Mouse (Mus musculus) limb, embryonic 12.5 days (tissue): ENCODE measurements around the gene Mia. TPM values are rescaled to one million over a fixed set of nuclear protein-coding genes. Genes with fewer than 3 reads are reported as not detected.

ENCODE experiments used
- ATAC-seq: fragments of 200-750 bp; cut with Nextera tagmentation; 2 replicates; pipeline ENCODE4 v1.8.0; 2017; ENCODE audit warnings: low read depth, moderate TSS enrichment; ENCODE audit not compliant: insufficient number of reproducible peaks, insufficient read depth, low FRiP score, low TSS enrichment
- H3K27ac ChIP-seq: fragments of 300-500 bp; sonication (generic); 2 replicates; pipeline ENCODE4 v1.5.1; 2016; ENCODE audit warnings: mild to moderate bottlenecking, moderate library complexity
- H3K27me3 ChIP-seq: fragments of 300-500 bp; sonication (generic); 2 replicates; pipeline ENCODE4 v1.6.1; 2016; ENCODE audit warnings: mild to moderate bottlenecking, moderate library complexity
- H3K36me3 ChIP-seq: fragments of 300-500 bp; sonication (generic); 2 replicates; pipeline ENCODE4 v1.6.1; 2016; ENCODE audit warnings: mild to moderate bottlenecking, moderate library complexity
- H3K4me1 ChIP-seq: fragments of 300-500 bp; sonication (generic); replicated peaks from 2 replicates; pipeline ENCODE4 v1.6.1; 2016
- H3K4me2 ChIP-seq: fragments of 300-500 bp; sonication (generic); 2 replicates; pipeline ENCODE4 v1.6.1; 2016; ENCODE audit warnings: mild to moderate bottlenecking, moderate library complexity
- H3K4me3 ChIP-seq: fragments of 300-500 bp; sonication (generic); replicated peaks from 2 replicates; pipeline ENCODE4 v1.5.1; 2016; ENCODE audit warnings: mild to moderate bottlenecking
- H3K9ac ChIP-seq: fragments of 300-500 bp; sonication (generic); replicated peaks from 2 replicates; pipeline ENCODE4 v1.6.1; 2016; ENCODE audit warnings: mild to moderate bottlenecking, moderate library complexity
- H3K9me3 ChIP-seq: fragments of 300-500 bp; sonication (generic); 2 replicates; pipeline ENCODE4 v1.6.1; 2016; ENCODE audit warnings: mild to moderate bottlenecking, moderate library complexity
- WGBS: fragments of 180-500 bp; shearing (Covaris S2); methylation state at CpG from one replicate; pipeline ENCODE4 v1.1.7; 2016; 5-methylcytosine and 5-hydroxymethylcytosine counted together
- polyA plus RNA-seq: library from polyadenylated mRNA; unstranded; fragments of >200 nt; fragmentation: Nextera tagmentation; extraction: Ambion mirVana; gene quantifications from 2 replicates; pipeline ENCODE4 v1.2.1, GENCODE M21; 2016

Gene Mia
- polyA plus RNA-seq, 1 experiment from 2014 or later: 23.8 TPM

DNA sequence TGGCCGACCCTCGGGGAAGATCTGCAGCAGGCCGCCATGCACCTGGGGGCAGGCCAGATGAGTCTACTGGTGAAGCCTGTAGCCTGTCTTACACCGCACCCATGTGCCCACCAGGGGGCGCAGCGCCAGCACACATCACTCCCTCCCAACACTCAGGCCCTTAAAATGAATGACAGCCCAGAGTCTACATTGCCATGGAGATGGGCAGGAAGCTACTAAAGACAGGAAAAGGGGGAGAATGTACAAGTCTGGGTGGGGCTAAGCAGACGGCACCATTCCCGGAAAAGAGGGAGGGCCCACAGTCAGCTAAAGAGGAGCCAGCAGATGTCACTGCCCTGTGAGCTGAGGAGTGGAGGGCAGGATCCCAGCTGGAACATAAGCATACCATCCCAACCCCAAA, 21.1 kb downstream of the Mia start:
- Histone ChIP-seq H3K4me2 (no peak overlapping the region), H3K9me3 (no peaks in the 10 kb centered on the region), H3K27me3 (no peaks in the 10 kb centered on the region), H3K9ac (no peak overlapping the region), H3K4me3 (no peak overlapping the region), H3K36me3 (peaks cover 79% of the 10 kb centered on the region), H3K4me1 (peaks cover 36% of the 10 kb centered on the region), H3K27ac (no peak overlapping the region)
- WGBS: 21% methylated on average over 8 of the region's 8 CpGs
- peak; percentile 80 for ATAC-seq

DNA sequence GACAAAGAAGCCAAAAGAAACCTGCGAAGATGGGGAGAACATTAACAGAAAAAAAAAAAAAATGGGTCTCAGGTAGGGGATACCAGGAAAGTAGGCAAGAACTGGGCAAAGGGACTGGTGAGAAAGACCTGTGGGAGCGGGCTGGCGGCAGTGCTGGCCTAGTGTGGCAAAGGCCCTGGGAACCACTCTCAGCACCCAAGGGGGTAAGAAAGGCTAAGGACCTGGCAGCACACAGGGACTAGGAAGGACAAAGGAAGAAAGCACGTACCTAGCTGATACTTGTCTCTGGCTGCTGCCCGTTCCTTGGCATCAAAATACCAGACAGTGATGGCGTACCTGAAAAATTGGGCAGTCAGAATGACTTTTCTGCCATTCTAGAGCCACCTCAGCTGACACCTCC, 21.7 kb downstream of the Mia start:
- Histone ChIP-seq H3K4me2 (no peak overlapping the region), H3K9me3 (no peaks in the 10 kb centered on the region), H3K36me3 (peaks cover 72% of the 10 kb centered on the region), H3K4me3 (no peak overlapping the region), H3K9ac (no peak overlapping the region), H3K27me3 (no peaks in the 10 kb centered on the region), H3K4me1 (peaks cover 29% of the 10 kb centered on the region), H3K27ac (no peak overlapping the region)
- no peak for ATAC-seq
- 95% methylated on average over 6 of the region's 6 CpGs for WGBS

DNA sequence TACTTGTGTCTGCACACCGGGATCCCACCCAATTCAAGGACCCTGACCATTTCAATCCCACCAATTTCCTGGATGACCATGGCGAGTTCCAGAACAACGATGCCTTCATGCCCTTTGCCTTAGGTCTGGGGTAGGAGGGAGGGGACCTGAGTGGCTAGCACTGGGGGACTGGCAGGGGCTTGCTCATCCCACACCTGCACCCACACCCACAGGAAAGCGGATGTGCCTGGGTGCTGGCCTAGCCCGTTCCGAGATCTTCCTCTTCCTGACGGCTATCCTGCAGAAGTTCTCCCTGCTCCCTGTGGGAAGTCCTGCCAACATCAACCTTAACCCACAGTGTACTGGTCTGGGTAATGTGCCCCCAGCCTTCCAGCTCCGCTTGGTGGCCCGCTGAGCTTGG, 22.8 kb downstream of the Mia start:
- Histone ChIP-seq H3K4me3 (no peak overlapping the region), H3K27ac (no peak overlapping the region), H3K4me2 (no peak overlapping the region), H3K27me3 (no peaks in the 10 kb centered on the region), H3K4me1 (peaks cover 20% of the 10 kb centered on the region), H3K9me3 (no peaks in the 10 kb centered on the region), H3K9ac (no peak overlapping the region), H3K36me3 (peaks cover 62% of the 10 kb centered on the region)
- no peak for ATAC-seq
- WGBS: 95% methylated on average over 9 of the region's 9 CpGs

DNA sequence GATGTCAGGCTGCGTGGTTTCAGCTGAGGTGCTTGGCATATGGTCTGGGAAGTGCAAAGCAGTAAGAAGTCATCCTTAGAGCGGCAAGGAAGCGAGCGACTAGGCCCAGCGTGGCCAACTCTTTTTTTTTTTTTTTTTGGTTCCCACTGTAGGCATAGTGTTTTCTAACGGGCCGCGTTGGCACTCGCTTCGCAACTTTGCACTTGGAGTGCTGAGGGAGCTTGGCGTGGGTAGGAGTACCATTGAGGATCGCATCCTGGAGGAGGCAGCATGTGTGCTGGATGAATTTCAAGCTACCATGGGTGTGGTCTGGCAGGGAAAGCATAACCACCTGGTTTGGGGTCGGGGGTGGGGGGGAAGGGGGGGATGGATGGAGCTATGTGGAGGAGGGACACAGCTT, 25.0 kb downstream of the Mia start:
- H3K4me1 ChIP-seq: peaks cover 9% of the 10 kb centered on the region; the same call in 1 of the 2 replicates
- no peak for ATAC-seq

DNA sequence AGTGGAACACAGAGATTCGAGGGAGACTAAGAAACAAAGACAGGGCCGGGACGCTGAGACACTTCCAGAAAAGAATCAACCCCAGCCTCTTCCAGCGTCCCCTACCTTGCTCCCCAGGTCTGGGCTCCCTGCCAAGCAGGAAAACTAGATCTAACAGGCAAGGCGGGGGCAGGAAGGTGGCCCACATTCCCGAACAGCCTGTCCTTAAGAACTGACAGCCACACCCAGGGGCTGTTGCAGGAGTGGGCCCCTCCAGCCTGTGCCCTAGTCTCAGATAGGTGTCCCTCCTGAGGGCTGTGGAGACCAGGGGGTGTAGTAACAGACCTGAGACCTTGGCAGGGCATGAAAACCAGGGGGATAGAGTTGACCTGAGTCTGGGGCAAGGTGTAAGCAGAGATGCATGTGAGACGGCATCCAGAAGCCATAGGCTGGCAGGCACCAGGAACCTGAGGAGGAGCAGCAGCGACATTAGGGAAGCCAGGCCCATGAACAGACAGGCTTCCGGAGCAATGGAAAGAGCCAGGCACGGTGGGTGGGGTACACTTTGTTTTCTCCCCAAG, 27.7 kb downstream of the Mia start, which contains the start of gene Cyp2t4:
Gene Cyp2t4, plus strand, starts transcription at position 510 of the 560 bp plus-strand sequence.
- Histone ChIP-seq H3K9ac (no peak within 1 kb of the TSS), H3K9me3 (no peaks in the 10 kb centered on the region), H3K27me3 (no peaks in the 10 kb centered on the region), H3K4me1 (0 out of 2 replicates have a peak, but pooled peaks cover 3% of the 10 kb centered on the region), H3K36me3 (peaks cover 16% of the 10 kb centered on the region), H3K27ac (no peak within 1 kb of the TSS), H3K4me2 (no peak within 1 kb of the TSS), H3K4me3 (no peak within 1 kb of the TSS)
- no peak for ATAC-seq
- WGBS: 71% methylated on average over 10 of the region's 10 CpGs

More for the DNA sequence above, 25.0 kb downstream of the Mia start:
- H3K27me3 ChIP-seq: no peaks in the 10 kb centered on the region
- no peak overlapping the region for H3K4me2 ChIP-seq
- no peak overlapping the region for H3K27ac ChIP-seq
- H3K4me3 ChIP-seq: no peak overlapping the region
- peaks cover 40% of the 10 kb centered on the region for H3K36me3 ChIP-seq
- no peak overlapping the region for H3K9ac ChIP-seq
- 81% methylated on average over 13 of the region's 13 CpGs for WGBS
- no peaks in the 10 kb centered on the region for H3K9me3 ChIP-seq

DNA sequence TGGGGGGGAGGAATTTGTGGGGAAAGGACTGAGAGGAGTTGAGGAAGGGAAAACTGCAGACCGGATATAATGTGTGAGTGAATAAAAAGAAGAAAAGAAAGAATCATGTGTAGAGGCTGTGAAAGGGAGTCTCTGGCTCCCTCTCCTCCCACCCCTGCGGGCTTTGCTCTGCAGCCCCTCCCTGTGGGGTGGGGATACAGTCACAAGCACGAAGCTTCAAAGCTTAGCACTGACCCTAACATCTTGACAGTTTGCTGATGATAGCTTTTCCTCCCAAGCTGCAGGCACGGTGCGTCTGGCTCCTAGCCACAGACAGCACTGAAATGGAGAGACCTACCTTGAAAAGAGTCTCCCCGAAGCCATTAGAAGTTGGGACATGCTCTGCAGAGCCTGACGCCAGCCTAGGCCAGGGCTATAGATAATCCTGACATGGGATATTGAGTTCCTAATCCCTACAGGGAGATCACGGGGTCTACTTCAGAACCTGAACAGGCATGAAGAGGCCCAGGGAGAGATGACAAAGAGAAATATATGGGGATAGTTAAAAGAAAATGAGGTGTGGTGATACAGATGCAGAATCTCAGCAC, 44.5 kb downstream of the Mia start:
- Histone ChIP-seq H3K4me1 (0 out of 2 replicates have a peak, but pooled peaks cover 6% of the 10 kb centered on the region), H3K27me3 (no peaks in the 10 kb centered on the region), H3K27ac (no peak overlapping the region), H3K36me3 (no peaks in the 10 kb centered on the region), H3K4me3 (no peak overlapping the region), H3K9me3 (peaks cover 8% of the 10 kb centered on the region; the same call in 1 of the 2 replicates), H3K9ac (no peak overlapping the region), H3K4me2 (no peak overlapping the region)
- WGBS: 56% methylated on average over 8 of the region's 8 CpGs
- ATAC-seq: no peak

DNA sequence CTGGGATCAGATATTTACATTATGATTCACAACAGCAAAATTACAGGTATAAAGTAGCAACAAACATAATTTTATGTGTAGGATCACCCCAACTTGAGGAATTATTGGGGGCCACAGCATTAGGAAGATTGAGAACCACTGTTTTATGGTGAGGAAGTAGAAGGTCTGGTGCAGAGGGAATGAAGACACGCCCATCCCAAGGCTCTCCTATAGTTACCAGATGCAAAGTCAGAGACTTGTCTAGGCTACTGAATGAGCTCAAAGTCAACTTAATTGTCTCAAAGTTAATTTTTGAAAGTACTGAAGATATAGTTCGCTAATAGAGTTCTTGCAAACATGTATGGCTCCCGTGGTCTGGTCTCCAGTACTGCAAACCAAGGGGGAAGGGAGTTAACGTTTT, 47.2 kb downstream of the Mia start:
- ATAC-seq: no peak
- H3K36me3 ChIP-seq: no peaks in the 10 kb centered on the region
- no peak overlapping the region for H3K27ac ChIP-seq
- H3K27me3 ChIP-seq: no peaks in the 10 kb centered on the region
- 79% methylated on average over 4 of the region's 4 CpGs for WGBS
- 0 out of 2 replicates have a peak, but pooled peaks cover 6% of the 10 kb centered on the region for H3K4me1 ChIP-seq
- H3K4me2 ChIP-seq: no peak overlapping the region
- H3K4me3 ChIP-seq: no peak overlapping the region
- 0 out of 2 replicates have a peak, but pooled peaks cover 4% of the 10 kb centered on the region for H3K9me3 ChIP-seq
- no peak overlapping the region for H3K9ac ChIP-seq

DNA sequence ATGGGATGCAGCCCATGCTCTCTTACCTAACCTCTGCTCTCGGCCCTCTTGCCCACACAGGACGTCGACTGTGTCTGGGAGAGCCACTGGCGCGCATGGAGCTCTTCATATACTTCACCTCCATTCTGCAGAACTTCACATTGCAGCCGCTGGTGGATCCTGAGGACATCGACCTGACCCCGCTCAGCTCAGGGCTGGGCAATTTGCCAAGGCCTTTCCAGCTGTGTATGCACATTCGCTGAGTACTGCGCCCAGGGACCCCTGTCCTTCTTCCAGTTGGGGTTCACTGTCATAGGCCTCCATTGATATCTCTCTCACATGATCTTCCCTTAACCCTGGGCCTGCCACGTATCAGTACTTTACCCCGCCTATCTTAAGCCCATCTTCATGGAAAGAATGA, 47.8 kb downstream of the Mia start:
- Histone ChIP-seq H3K4me1 (0 out of 2 replicates have a peak, but pooled peaks cover 6% of the 10 kb centered on the region), H3K4me3 (no peak overlapping the region), H3K36me3 (no peaks in the 10 kb centered on the region), H3K27me3 (no peaks in the 10 kb centered on the region), H3K9me3 (0 out of 2 replicates have a peak, but pooled peaks cover 4% of the 10 kb centered on the region), H3K4me2 (no peak overlapping the region), H3K9ac (no peak overlapping the region), H3K27ac (no peak overlapping the region)
- ATAC-seq: no peak
- 72% methylated on average over 12 of the region's 12 CpGs for WGBS

DNA sequence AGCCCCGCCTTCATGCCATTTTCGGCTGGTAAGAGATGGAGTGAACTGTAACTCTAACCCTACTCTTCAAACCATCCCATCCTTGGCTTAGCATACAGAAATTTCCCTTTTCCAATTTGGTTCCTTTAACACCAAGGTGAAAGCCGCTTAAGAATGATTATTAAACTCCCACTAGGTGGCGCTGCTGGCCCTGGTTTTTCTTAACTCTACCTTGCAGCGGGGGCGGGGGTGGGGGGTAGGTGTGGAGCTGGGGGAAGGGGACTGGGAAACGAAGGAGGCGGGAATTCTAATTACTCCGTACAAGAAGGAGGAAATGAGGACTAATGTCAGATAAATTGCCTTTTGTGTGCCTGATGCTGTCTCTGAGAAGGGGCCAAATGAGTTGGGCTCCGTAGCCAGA, 48.4 kb downstream of the Mia start:
- 16% methylated on average over 10 of the region's 10 CpGs for WGBS
- no peak overlapping the region for H3K4me3 ChIP-seq
- H3K36me3 ChIP-seq: no peaks in the 10 kb centered on the region
- no peak for ATAC-seq
- H3K4me2 ChIP-seq: no peak overlapping the region
- no peaks in the 10 kb centered on the region for H3K27me3 ChIP-seq
- H3K4me1 ChIP-seq: 0 out of 2 replicates have a peak, but pooled peaks cover 6% of the 10 kb centered on the region
- H3K9me3 ChIP-seq: 0 out of 2 replicates have a peak, but pooled peaks cover 4% of the 10 kb centered on the region
- H3K9ac ChIP-seq: no peak overlapping the region
- no peak overlapping the region for H3K27ac ChIP-seq

DNA sequence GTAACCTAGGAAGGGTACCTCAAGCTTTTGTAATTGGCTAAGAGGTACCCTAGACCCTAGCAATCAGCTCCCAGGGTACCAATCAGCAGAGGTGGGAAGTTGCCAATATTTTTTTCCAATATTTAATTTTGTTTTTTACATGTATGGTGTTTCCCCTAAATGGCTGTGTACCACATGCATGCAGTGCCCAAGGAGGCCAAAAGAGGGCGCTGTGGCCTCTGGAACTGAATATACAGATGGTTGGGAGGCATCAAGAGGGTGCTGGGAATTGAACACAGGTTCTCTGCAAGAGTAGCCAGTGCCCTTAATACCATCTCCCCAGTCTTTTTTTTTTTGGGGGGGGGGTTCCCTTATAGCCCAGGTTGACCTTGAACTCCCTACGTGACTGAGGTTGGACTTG, 49.6 kb downstream of the Mia start:
- no peak overlapping the region for H3K9ac ChIP-seq

DNA sequence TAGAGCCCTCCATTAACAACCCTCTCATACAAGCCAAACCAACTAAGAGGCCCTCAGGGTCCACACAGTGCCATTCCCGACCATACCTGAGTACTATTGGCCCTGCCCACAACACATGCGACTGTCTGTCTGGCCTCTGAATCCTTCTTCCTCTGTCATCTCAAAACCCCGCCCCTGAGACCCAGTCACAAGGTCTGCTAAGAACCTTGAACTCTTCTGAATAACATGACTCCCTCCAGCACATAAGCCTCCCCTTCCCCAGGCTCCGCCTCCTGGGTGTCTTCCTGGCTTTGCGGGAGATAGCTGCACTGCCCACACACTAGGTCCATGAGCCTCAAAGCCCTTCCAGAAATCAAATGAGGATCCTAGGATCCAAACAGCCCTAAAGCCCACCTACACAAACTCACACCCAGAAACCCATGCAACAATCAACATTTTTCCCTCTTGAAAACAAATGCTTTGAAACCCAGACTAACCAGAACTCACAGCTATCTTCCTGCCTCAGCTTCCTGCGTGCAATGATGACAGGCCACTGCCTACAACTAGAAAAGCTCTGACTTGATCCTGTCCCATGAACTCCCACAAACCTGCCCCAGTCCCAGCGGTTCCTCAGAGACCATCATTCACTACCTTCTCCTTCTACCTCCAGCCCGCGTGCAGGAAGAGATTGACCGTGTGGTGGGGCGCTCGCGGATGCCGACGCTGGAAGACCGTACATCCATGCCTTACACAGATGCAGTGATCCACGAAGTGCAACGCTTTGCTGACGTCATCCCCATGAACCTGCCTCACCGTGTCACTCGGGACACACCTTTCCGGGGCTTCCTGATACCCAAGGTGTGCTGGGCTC, 50.2 kb downstream of the Mia start:
- H3K4me1 ChIP-seq: 0 out of 2 replicates have a peak, but pooled peaks cover 6% of the 10 kb centered on the region
- 85% methylated on average over 22 of the region's 22 CpGs for WGBS
- H3K4me3 ChIP-seq: no peak overlapping the region
- no peaks in the 10 kb centered on the region for H3K36me3 ChIP-seq
- H3K4me2 ChIP-seq: no peak overlapping the region
- H3K27me3 ChIP-seq: no peaks in the 10 kb centered on the region
- ATAC-seq: 0 out of 2 replicates have a peak, but pooled peaks have one; percentile 17
- H3K9me3 ChIP-seq: 0 out of 2 replicates have a peak, but pooled peaks cover 4% of the 10 kb centered on the region
- H3K27ac ChIP-seq: no peak overlapping the region
- H3K9ac ChIP-seq: no peak overlapping the region

More for the DNA sequence above, 49.6 kb downstream of the Mia start:
- ATAC-seq: no peak
- no peak overlapping the region for H3K27ac ChIP-seq
- no peak overlapping the region for H3K4me3 ChIP-seq
- no peaks in the 10 kb centered on the region for H3K36me3 ChIP-seq
- H3K4me2 ChIP-seq: no peak overlapping the region
- WGBS: 64% methylated on average over 2 of the region's 2 CpGs
- 0 out of 2 replicates have a peak, but pooled peaks cover 4% of the 10 kb centered on the region for H3K9me3 ChIP-seq
- 0 out of 2 replicates have a peak, but pooled peaks cover 6% of the 10 kb centered on the region for H3K4me1 ChIP-seq
- H3K27me3 ChIP-seq: no peaks in the 10 kb centered on the region
